Mouse (Mus musculus): ENCODE measurements around the gene Hs2st1. TPM values are rescaled to one million over a fixed set of nuclear protein-coding genes. Genes with fewer than 3 reads are reported as not detected.
A peak's percentile ranks its signal among the peaks of the same experiment; 100 is the strongest.
"Not testable (repeated sequence)": the region's sequence is repeated elsewhere in the genome, so short reads cannot be mapped to it uniquely, and the experiment has no call there.

The Hs2st1 gene
- 9.8 and 11.5 TPM in 2 replicates for polyA plus RNA-seq (2012; rRNA removed)

DNA sequence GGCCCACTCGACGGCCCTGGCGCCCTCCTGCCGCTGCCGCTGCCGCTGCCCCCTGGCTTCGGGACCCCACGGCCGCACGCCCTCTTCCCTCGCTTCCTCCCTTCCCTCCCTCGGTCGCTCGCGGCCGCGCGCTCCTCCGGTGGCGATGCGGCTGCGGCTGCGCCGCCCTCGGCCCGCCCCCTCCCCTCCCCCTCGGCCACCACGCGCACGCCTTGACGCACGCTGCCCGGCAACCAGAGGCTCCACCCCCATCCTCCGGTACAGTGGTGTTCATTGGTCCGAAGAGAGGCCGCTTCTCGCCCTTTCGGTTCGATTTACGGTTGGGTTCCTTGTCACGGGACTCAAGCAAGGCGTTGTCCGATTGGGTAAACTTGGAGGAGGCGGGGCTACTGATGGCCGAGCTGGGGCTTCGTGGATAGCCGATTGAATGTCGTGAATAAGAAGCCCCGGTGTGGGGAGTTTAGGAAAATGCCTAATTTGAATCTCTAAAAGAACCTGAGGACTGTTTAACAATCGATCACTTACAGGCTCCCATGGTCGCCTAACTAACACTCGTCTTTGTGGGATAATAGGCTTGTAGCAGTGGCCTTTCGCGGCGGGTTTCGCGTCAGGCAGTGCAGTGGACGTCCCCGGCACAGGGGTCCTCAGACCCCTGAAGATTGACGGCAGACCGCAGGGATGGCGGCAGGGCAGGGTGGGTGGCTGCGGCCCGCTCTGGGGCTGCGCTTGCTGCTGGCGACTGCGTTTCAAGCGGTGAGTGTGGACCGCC lies at the start of gene Hs2st1, which contains the start of gene Selenof:
Gene Hs2st1, minus strand, starts transcription at position 135 of the 769 bp plus-strand sequence.
Gene Selenof, plus strand, starts transcription at position 258 of the 769 bp plus-strand sequence.
- peak; percentile 90 for DNase-seq (ENCODE audit: low spot score)

GRCm38 (mm10) chr3:144617633-144618180 lies 47.7 kb upstream of the Hs2st1 start:
- no peak for DNase-seq (ENCODE audit: low spot score)

DNA sequence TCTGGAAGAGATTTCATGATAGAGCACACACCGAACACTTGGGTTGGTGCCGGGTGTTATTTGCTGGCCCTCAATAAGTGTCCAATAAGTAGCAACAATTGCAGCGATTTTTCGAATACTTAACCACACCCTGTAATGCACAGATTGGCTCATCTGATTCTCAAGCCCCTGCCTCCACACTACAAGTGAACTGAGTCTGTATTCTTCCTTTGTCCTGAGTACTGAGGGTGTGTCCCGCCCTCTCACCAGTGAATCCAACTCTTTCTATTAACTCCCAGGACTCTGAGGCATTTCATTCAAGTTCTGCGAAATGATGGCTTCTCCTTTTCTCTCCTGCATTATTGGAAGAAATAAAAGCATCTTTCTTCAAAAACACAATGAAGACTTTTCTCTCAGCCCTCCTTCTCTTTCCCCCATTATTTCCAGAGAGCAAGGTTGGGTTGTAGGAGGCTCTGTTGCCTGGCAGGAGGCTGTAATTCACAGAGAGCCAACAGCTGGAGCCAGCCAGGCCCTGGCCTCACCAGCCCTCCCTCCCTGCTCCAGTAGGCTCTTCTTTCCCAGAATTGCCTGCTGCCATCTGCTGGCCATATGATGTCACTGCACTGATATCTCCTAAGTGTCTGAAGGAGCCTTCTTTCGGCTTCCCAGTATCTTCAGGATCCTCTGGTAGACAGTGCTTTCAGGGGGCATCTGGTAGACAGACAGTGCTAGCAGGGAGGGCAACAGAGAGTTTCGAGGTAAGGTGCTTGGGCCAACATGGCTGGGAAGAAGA lies 46.9 kb upstream of the Hs2st1 start:
- peak; percentile 55 for DNase-seq (ENCODE audit: low spot score)

GRCm38 (mm10) chr3:144615459-144615858 lies 45.5 kb upstream of the Hs2st1 start:
- no peak for DNase-seq (ENCODE audit: low spot score)

- no peak for DNase-seq (ENCODE audit: low spot score)
Measured at GRCm38 (mm10) chr3:144614698-144615097, 44.7 kb upstream of the Hs2st1 start.

GRCm38 (mm10) chr3:144614277-144614676 lies 44.3 kb upstream of the Hs2st1 start:
- no peak for DNase-seq (ENCODE audit: low spot score)

- DNase-seq (ENCODE audit: low spot score) = no peak
Measured at GRCm38 (mm10) chr3:144612382-144612781, 42.4 kb upstream of the Hs2st1 start.

GRCm38 (mm10) chr3:144611626-144612271 lies 41.8 kb upstream of the Hs2st1 start:
- no peak for DNase-seq (ENCODE audit: low spot score)

DNA sequence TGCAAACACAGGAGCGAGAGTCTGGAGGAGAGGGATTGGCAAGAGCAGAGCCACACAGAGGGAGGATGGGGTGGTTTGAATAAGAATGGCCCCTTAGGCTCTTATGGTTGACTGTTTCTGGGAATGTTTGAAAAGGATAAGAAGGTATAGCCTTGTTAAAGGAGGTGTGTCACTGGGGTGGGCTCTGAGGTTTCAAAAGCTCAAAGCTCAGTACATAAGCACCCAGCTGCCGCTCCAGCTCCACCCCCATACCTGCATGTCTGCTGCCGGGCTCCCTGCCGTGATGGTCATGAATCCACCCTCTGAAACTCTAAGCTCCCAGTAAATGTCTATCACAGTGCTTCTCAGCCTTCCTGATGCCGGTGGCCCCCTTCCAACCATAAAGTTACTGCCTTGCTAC lies 40.8 kb upstream of the Hs2st1 start:
- no peak for DNase-seq (ENCODE audit: low spot score)

DNA sequence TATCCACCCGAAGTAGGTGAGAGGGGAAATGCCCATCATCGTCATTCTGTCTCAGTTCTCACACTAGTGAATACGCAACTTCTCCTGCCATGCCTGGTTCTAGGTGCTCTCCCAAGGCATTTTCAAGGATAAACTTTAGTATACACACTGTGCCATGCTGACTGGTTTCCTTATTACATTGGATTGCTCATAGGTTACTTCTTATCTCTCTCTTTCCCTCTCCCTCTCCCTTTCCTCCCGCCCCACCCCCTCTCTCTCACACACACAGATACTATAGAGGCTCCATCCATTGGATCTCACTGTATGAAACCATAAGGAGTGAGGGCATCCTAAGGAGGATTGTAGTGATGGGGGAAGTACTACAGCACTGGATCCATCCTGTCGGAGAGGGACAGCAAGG lies 38.1 kb upstream of the Hs2st1 start:
- DNase-seq (ENCODE audit: low spot score) = no peak

DNA sequence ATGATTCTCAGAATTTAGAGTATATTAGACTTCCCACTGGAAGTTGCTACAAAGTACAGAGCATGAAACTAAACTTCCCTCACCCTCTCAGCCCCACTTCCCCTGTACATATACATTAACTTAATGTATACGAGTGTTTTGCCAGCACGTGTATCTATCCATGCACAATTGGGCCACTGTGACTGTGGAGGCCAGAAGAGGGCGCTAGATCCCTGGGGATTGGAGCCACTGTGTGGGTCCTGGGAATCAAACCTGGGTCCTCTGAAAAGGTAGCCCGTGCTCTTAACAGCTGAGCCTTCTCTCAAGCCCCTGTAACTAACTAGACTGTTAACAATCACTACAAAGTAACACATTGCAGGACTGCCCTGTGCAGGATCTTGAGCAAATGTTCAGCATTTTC lies 36.5 kb upstream of the Hs2st1 start:
- DNase-seq (ENCODE audit: low spot score) = no peak

- not testable (repeated sequence) for DNase-seq (ENCODE audit: low spot score)
Measured at GRCm38 (mm10) chr3:144605811-144606210, 35.8 kb upstream of the Hs2st1 start.

GRCm38 (mm10) chr3:144604205-144604604 lies 34.2 kb upstream of the Hs2st1 start:
- no peak for DNase-seq (ENCODE audit: low spot score)

- no peak for DNase-seq (ENCODE audit: low spot score)
Measured at GRCm38 (mm10) chr3:144603558-144603957, 33.6 kb upstream of the Hs2st1 start.

DNA sequence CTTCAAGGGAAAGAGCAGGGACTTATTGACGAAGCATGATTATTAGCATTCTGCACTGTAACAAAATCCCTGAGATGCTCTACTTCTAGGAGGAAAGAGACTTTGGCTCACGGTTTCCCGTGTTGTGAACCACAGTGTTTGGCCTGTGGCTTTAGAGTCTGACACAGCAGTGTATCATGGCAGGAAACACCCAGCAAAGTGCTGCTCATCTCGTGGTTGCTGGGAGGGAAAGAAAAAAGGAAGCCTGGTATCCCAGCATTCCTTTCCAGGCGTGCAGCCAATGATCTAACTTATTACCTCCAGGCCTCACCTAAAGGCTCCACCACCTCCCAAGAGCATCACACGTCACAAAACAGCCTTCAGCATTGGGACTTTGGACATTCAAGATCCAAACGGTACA lies 32.8 kb upstream of the Hs2st1 start:
- no peak for DNase-seq (ENCODE audit: low spot score)

DNA sequence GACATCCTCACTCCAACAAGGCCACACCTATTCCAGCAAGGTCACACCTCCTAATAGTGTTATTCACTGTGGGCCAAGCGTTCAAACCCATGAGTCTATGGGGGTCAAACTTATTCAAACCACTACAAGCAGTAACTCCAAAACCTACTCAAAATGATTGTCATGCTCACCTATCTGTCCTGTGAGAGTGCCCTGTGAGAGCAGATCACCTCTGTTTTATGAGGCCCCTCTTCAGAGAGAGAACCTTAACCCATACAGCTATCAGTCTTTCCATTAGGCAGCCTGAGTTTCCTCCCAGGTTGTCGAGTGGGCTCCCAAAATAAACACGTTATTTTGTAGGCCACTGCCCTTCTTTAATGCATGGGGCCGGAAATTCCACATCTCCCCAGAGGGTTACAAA lies 32.4 kb upstream of the Hs2st1 start:
- no peak for DNase-seq (ENCODE audit: low spot score)

GRCm38 (mm10) chr3:144597790-144598467 lies 27.9 kb upstream of the Hs2st1 start:
- DNase-seq (ENCODE audit: low spot score) = no peak

- DNase-seq (ENCODE audit: low spot score) = no peak
Measured at GRCm38 (mm10) chr3:144597121-144597520, 27.1 kb upstream of the Hs2st1 start.

- no peak for DNase-seq (ENCODE audit: low spot score)
Measured at GRCm38 (mm10) chr3:144592992-144593785, 23.2 kb upstream of the Hs2st1 start.

DNA sequence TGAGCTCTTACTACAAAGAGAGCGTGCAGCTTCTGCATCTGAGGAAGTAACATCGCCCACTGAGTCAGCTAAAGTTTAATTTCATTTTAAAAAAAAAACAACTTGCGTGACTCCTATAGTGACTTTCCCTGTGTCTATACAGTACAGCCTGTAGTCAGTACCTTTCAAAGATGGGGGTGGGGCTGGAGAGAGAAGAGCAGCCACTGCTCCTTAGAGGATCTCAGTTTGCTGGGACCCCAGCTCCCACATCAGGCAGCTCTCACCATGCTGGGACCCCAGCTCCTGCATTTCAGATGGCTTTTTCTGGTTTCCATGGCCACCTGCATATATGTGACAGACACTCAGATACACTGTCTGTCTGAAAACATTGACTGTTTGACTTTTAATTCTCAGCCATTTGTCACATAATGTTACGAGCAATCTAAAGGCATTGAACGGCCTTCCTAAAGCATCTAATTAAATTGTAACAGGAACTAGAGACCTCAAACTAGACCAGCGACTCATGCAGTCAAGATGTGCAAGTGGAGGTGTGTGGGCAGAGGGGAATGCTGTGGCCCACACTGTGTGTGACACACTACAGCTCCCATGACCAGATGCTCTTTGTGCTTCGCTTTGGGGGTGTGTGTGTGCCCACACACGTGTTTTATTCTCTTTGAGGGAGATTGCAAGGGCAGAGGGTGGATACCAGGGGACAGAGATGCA lies 19.4 kb upstream of the Hs2st1 start:
- no peak for DNase-seq (ENCODE audit: low spot score)

Data from urinary bladder, adult 2 months (tissue).